Mouse (Mus musculus): ENCODE measurements around the gene Mks1.

- TF ChIP-seq HCFC1 (IDR thresholded peaks at IDR 0.05; ENCODE audit: borderline replicate concordance, insufficient read depth, low read length) (no peak), MAFK (IDR thresholded peaks at IDR 0.05; ENCODE audit: insufficient read depth, low read depth, low read length) (no peak), ZNF384 (IDR thresholded peaks at IDR 0.05; ENCODE audit: low read depth, low read length) (no peak)
Observed at GRCm38 (mm10) chr11:87860426-87860825, 7.4 kb downstream of the Mks1 start.

Data from ES-E14 (cell line).